Mouse (Mus musculus): ENCODE results near the gene Dock9. TPM values are rescaled to one million over a fixed set of nuclear protein-coding genes. Genes with fewer than 3 reads are reported as not detected.

The Dock9 gene
- polyA plus RNA-seq, 1 experiment from 2014 or later = 5.4 TPM

GRCm38 (mm10) chr14:121666641-121667274 lies 130.9 kb downstream of the Dock9 start:
- no peak for ATAC-seq (ENCODE audit: low FRiP score, low read depth)
- Histone ChIP-seq H3K27me3 (no peaks in the 10 kb centered on the region), H3K4me3 (no peak overlapping the region), H3K9ac (replicated peaks) (no peak overlapping the region), H3K4me1 (no peaks in the 10 kb centered on the region), H3K27ac (replicated peaks) (no peak overlapping the region), H3K36me3 (no peaks in the 10 kb centered on the region), H3K4me2 (replicated peaks) (no peak overlapping the region), H3K9me3 (0 out of 2 replicates have a peak, but pooled peaks cover 3% of the 10 kb centered on the region)
- 79% methylated on average over 3 of the region's 3 CpGs for WGBS

- no peak overlapping the region for H3K4me3 ChIP-seq
- H3K27me3 ChIP-seq = no peaks in the 10 kb centered on the region
- no peak overlapping the region for H3K27ac ChIP-seq (replicated peaks)
- H3K4me1 ChIP-seq = no peaks in the 10 kb centered on the region
- no peak overlapping the region for H3K4me2 ChIP-seq (replicated peaks)
- 96% methylated on average over 9 of the region's 9 CpGs for WGBS
- no peak overlapping the region for H3K9ac ChIP-seq (replicated peaks)
- ATAC-seq (ENCODE audit: low FRiP score, low read depth) = no peak
- no peaks in the 10 kb centered on the region for H3K36me3 ChIP-seq
- 0 out of 2 replicates have a peak, but pooled peaks cover 3% of the 10 kb centered on the region for H3K9me3 ChIP-seq
These were observed 131.9 kb downstream of the Dock9 start for GRCm38 (mm10) chr14:121665693-121666273.

GRCm38 (mm10) chr14:121663913-121664312 lies 133.7 kb downstream of the Dock9 start:
- H3K4me2 ChIP-seq (replicated peaks) = no peak overlapping the region
- H3K9me3 ChIP-seq = 0 out of 2 replicates have a peak, but pooled peaks cover 2% of the 10 kb centered on the region
- H3K36me3 ChIP-seq = no peaks in the 10 kb centered on the region
- no peaks in the 10 kb centered on the region for H3K27me3 ChIP-seq
- ATAC-seq (ENCODE audit: low FRiP score, low read depth) = no peak
- no peak overlapping the region for H3K27ac ChIP-seq (replicated peaks)
- no peak overlapping the region for H3K4me3 ChIP-seq
- H3K4me1 ChIP-seq = no peaks in the 10 kb centered on the region
- 96% methylated on average over 1 of the region's 1 CpGs for WGBS
- H3K9ac ChIP-seq (replicated peaks) = no peak overlapping the region

DNA sequence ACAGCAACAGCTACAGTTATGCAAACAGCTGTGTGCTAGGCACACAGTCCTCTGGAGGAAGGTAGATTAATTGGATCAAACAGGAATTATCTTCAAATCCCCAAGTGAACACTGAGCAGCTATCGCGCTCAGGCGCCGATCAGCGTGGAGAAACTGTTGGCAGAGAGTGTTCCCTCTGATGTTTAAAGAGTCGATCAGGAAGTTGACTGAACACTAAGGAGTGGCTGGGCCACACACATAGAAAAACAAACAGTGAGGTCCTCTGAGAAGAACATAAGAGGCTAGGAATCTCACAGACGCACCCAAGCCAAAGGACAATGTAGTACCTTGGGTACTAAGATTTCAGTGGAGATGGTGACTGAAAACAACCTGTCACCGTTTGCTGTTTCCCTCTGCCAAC lies 136.7 kb downstream of the Dock9 start:
- no peak overlapping the region for H3K9ac ChIP-seq (replicated peaks)
- ATAC-seq (ENCODE audit: low FRiP score, low read depth) = no peak
- 54% methylated on average over 8 of the region's 8 CpGs for WGBS
- H3K36me3 ChIP-seq = no peaks in the 10 kb centered on the region
- no peaks in the 10 kb centered on the region for H3K9me3 ChIP-seq
- no peaks in the 10 kb centered on the region for H3K27me3 ChIP-seq
- no peak overlapping the region for H3K4me3 ChIP-seq
- H3K27ac ChIP-seq (replicated peaks) = no peak overlapping the region
- no peak overlapping the region for H3K4me2 ChIP-seq (replicated peaks)
- H3K4me1 ChIP-seq = no peaks in the 10 kb centered on the region

GRCm38 (mm10) chr14:121660167-121660894 lies 137.3 kb downstream of the Dock9 start:
- WGBS = 90% methylated on average over 15 of the region's 15 CpGs
- H3K36me3 ChIP-seq = no peaks in the 10 kb centered on the region
- H3K9me3 ChIP-seq = no peaks in the 10 kb centered on the region
- no peaks in the 10 kb centered on the region for H3K27me3 ChIP-seq
- ATAC-seq (ENCODE audit: low FRiP score, low read depth) = no peak
- H3K4me3 ChIP-seq = no peak overlapping the region
- no peak overlapping the region for H3K27ac ChIP-seq (replicated peaks)
- H3K9ac ChIP-seq (replicated peaks) = no peak overlapping the region
- no peak overlapping the region for H3K4me2 ChIP-seq (replicated peaks)
- no peaks in the 10 kb centered on the region for H3K4me1 ChIP-seq

- Histone ChIP-seq H3K9me3 (no peaks in the 10 kb centered on the region), H3K4me2 (replicated peaks) (no peak overlapping the region), H3K27me3 (no peaks in the 10 kb centered on the region), H3K4me3 (no peak overlapping the region), H3K4me1 (no peaks in the 10 kb centered on the region), H3K27ac (replicated peaks) (no peak overlapping the region), H3K36me3 (no peaks in the 10 kb centered on the region), H3K9ac (replicated peaks) (no peak overlapping the region)
- no peak for ATAC-seq (ENCODE audit: low FRiP score, low read depth)
- 84% methylated on average over 12 of the region's 12 CpGs for WGBS
These were observed 138.4 kb downstream of the Dock9 start for GRCm38 (mm10) chr14:121659061-121659824.

DNA sequence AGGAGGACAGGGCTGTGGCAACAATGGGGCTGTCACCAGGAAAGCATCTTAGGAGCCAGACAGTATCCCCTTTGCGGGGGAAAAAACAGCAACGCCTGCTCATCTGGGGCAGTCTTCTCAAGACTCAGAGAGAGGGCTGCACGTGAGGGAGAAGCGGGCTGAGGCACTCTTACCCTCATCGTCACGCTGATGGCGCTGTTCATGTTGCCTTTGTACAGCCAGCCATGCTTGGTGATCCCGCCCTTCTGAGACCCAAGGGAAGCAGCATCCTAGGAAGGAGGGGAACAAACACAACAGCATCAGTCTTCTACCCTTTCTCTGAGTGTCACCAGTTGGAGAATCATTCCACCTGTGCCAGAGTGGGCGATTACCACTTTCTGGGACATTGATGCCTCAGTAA lies 139.1 kb downstream of the Dock9 start:
- no peak overlapping the region for H3K4me2 ChIP-seq (replicated peaks)
- no peaks in the 10 kb centered on the region for H3K9me3 ChIP-seq
- H3K4me1 ChIP-seq = no peaks in the 10 kb centered on the region
- no peak overlapping the region for H3K27ac ChIP-seq (replicated peaks)
- H3K9ac ChIP-seq (replicated peaks) = no peak overlapping the region
- no peaks in the 10 kb centered on the region for H3K27me3 ChIP-seq
- H3K36me3 ChIP-seq = no peaks in the 10 kb centered on the region
- WGBS = 86% methylated on average over 9 of the region's 9 CpGs
- ATAC-seq (ENCODE audit: low FRiP score, low read depth) = no peak
- H3K4me3 ChIP-seq = no peak overlapping the region

DNA sequence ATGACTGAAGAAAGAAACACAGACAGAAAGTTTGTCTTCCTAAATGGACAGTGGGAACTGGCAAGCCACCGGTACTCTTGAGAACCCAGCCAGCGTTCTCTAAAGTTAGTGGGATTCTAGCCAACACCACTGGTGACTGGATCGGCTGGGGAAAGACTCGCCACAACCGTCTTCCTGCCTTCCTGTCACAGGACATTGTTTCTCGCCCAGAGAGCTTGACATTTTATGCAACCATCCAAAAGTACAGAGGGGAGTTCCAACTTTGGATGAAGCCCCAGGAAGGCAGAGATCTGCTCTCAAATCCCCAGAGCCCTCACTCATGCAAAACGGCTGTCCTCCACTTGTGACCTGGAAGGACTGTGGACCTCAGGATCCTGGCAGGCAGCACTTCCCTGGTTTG lies 140.0 kb downstream of the Dock9 start:
- no peaks in the 10 kb centered on the region for H3K27me3 ChIP-seq
- no peak overlapping the region for H3K4me3 ChIP-seq
- H3K36me3 ChIP-seq = no peaks in the 10 kb centered on the region
- H3K27ac ChIP-seq (replicated peaks) = no peak overlapping the region
- no peaks in the 10 kb centered on the region for H3K4me1 ChIP-seq
- no peak for ATAC-seq (ENCODE audit: low FRiP score, low read depth)
- H3K4me2 ChIP-seq (replicated peaks) = no peak overlapping the region
- H3K9ac ChIP-seq (replicated peaks) = no peak overlapping the region
- 86% methylated on average over 7 of the region's 7 CpGs for WGBS
- H3K9me3 ChIP-seq = no peaks in the 10 kb centered on the region

GRCm38 (mm10) chr14:121656912-121657311 lies 140.7 kb downstream of the Dock9 start:
- H3K36me3 ChIP-seq = no peaks in the 10 kb centered on the region
- H3K4me1 ChIP-seq = no peaks in the 10 kb centered on the region
- H3K4me3 ChIP-seq = no peak overlapping the region
- H3K9me3 ChIP-seq = no peaks in the 10 kb centered on the region
- no peak overlapping the region for H3K27ac ChIP-seq (replicated peaks)
- no peaks in the 10 kb centered on the region for H3K27me3 ChIP-seq
- 90% methylated on average over 10 of the region's 10 CpGs for WGBS
- ATAC-seq (ENCODE audit: low FRiP score, low read depth) = no peak
- no peak overlapping the region for H3K9ac ChIP-seq (replicated peaks)
- H3K4me2 ChIP-seq (replicated peaks) = no peak overlapping the region

- Histone ChIP-seq H3K27me3 (no peaks in the 10 kb centered on the region), H3K9me3 (no peaks in the 10 kb centered on the region), H3K27ac (replicated peaks) (no peak overlapping the region), H3K4me2 (replicated peaks) (no peak overlapping the region), H3K9ac (replicated peaks) (no peak overlapping the region), H3K4me1 (no peaks in the 10 kb centered on the region), H3K4me3 (no peak overlapping the region), H3K36me3 (no peaks in the 10 kb centered on the region)
- no peak for ATAC-seq (ENCODE audit: low FRiP score, low read depth)
- whole genome bisulfite sequencing = 77% methylated on average over 2 of the region's 2 CpGs
These were observed 142.7 kb downstream of the Dock9 start for GRCm38 (mm10) chr14:121654977-121655376.

GRCm38 (mm10) chr14:121654416-121654967 lies 143.1 kb downstream of the Dock9 start:
- Histone ChIP-seq H3K4me3 (no peak overlapping the region), H3K4me2 (replicated peaks) (no peak overlapping the region), H3K9me3 (no peaks in the 10 kb centered on the region), H3K4me1 (no peaks in the 10 kb centered on the region), H3K27ac (replicated peaks) (no peak overlapping the region), H3K36me3 (no peaks in the 10 kb centered on the region), H3K9ac (replicated peaks) (no peak overlapping the region), H3K27me3 (no peaks in the 10 kb centered on the region)
- WGBS = 85% methylated on average over 7 of the region's 7 CpGs
- ATAC-seq (ENCODE audit: low FRiP score, low read depth) = no peak

- Histone ChIP-seq H3K36me3 (no peaks in the 10 kb centered on the region), H3K27ac (replicated peaks) (no peak overlapping the region), H3K27me3 (no peaks in the 10 kb centered on the region), H3K9me3 (no peaks in the 10 kb centered on the region), H3K4me3 (no peak overlapping the region), H3K4me2 (replicated peaks) (no peak overlapping the region), H3K9ac (replicated peaks) (no peak overlapping the region), H3K4me1 (no peaks in the 10 kb centered on the region)
- ATAC-seq (ENCODE audit: low FRiP score, low read depth) = no peak
- 91% methylated on average over 10 of the region's 10 CpGs for WGBS
These were observed 143.9 kb downstream of the Dock9 start for GRCm38 (mm10) chr14:121653717-121654116.
